Mouse (Mus musculus) cerebellum, adult 2 months (tissue): ENCODE data around the gene Pcbp4.

Experiments
- CTCF ChIP-seq: fragments of 200-500 bp; IDR thresholded peaks from 2 replicates; pipeline ENCODE4 v1.5.1; 2011; ENCODE audit warnings: low read depth, mild to moderate bottlenecking, control low read depth, low read length, moderate library complexity, borderline replicate concordance; ENCODE audit not compliant: insufficient read depth
- POLR2A ChIP-seq: fragments of 200-500 bp; IDR thresholded peaks from 2 replicates; pipeline ENCODE4 v1.6.1; 2011; ENCODE audit warnings: low read length, control low read depth, borderline replicate concordance; ENCODE audit not compliant: insufficient read depth

GRCm38 (mm10) chr9:106481676-106482075, 28.6 kb downstream of the Pcbp4 start:
- no peak for TF ChIP-seq CTCF
- TF ChIP-seq POLR2A: no peak
